Mouse (Mus musculus) MEL (cell line): ENCODE data around the gene Haao.
A peak's percentile ranks its signal among the peaks of the same experiment; 100 is the strongest.

Experiments
- CHD2 ChIP-seq: IDR thresholded peaks from 2 replicates; pipeline ENCODE4 v1.6.1; 2011; ENCODE audit warnings: low read length, improper control_type of control experiment
- CTCF ChIP-seq, 3 experiments: IDR thresholded peaks in 2 of 3; conservative IDR thresholded peaks in 1 of 3; 2 replicates each; pipeline ENCODE4 v1.5.1; 2011 to 2012; ENCODE audit warnings: low read length in 3 of 3, low read depth in 2 of 3, mild to moderate bottlenecking in 2 of 3, improper control_type of control experiment in 1 of 3, inconsistent platforms in 1 of 3, mixed read lengths in 1 of 3, moderate library complexity in 1 of 3; ENCODE audit not compliant: control insufficient read depth in 1 of 3, insufficient read depth in 1 of 3, poor library complexity in 1 of 3, severe bottlenecking in 1 of 3
- EP300 ChIP-seq, 2 experiments: IDR thresholded peaks; 2 replicates each; pipeline ENCODE4 v1.6.1; 2011; ENCODE audit warnings: improper control_type of control experiment in 2 of 2, low read length in 2 of 2, low read depth in 1 of 2, mild to moderate bottlenecking in 1 of 2
- GABPA ChIP-seq: IDR thresholded peaks from 2 replicates; pipeline ENCODE4 v1.6.1; 2012; ENCODE audit warnings: low read depth, mild to moderate bottlenecking, inconsistent platforms, low read length, improper control_type of control experiment, moderate library complexity
- GATA1 ChIP-seq: IDR thresholded peaks from 2 replicates; pipeline ENCODE4 v1.6.1; 2011; ENCODE audit warnings: low read depth, low read length, improper control_type of control experiment
- MAFK ChIP-seq: IDR thresholded peaks from 2 replicates; pipeline ENCODE4 v1.6.1; 2011; ENCODE audit warnings: low read depth, mild to moderate bottlenecking, low read length, improper control_type of control experiment, borderline replicate concordance
- POLR2A ChIP-seq, 2 experiments: IDR thresholded peaks; 2 replicates each; pipeline ENCODE4 v1.6.1; 2011 to 2012; ENCODE audit warnings: low read length in 2 of 2, mild to moderate bottlenecking in 2 of 2, control low read depth in 1 of 2, improper control_type of control experiment in 1 of 2, low read depth in 1 of 2, moderate library complexity in 1 of 2; ENCODE audit not compliant: control insufficient read depth in 1 of 2, insufficient read depth in 1 of 2, poor library complexity in 1 of 2
- RAD21 ChIP-seq: IDR thresholded peaks from 2 replicates; pipeline ENCODE4 v1.6.1; 2011; ENCODE audit warnings: mild to moderate bottlenecking, low read depth, low read length, improper control_type of control experiment
- TCF12 ChIP-seq: IDR thresholded peaks from 2 replicates; pipeline ENCODE4 v1.6.1; 2014; ENCODE audit warnings: low read depth, mild to moderate bottlenecking, inconsistent platforms, low read length, improper control_type of control experiment, moderate library complexity
- ZC3H11A ChIP-seq: IDR thresholded peaks from 2 replicates; pipeline ENCODE4 v1.6.1; 2012; ENCODE audit warnings: low read depth, mild to moderate bottlenecking, inconsistent platforms, low read length, improper control_type of control experiment
- ZNF384 ChIP-seq: IDR thresholded peaks from 2 replicates; pipeline ENCODE4 v1.6.1; 2012; ENCODE audit warnings: low read depth, mild to moderate bottlenecking, inconsistent platforms, low read length, improper control_type of control experiment

- TF ChIP-seq GABPA, result no peak
- TF ChIP-seq GATA1, result peak; percentile 68
- TF ChIP-seq TCF12, result peak; percentile 68; the same call in 1 of the 2 replicates
- peak in 1 of 2 experiments; percentile 95; a peak in 2 of 4 replicates for TF ChIP-seq POLR2A (IDR thresholded peaks at IDR 0.05; ENCODE audit: control insufficient read depth in 1 of 2, insufficient read depth in 1 of 2, low read depth in 1 of 2, low read length in 2 of 2, poor library complexity in 1 of 2)
- TF ChIP-seq CTCF (IDR thresholded peaks at IDR 0.05 in 2 of 3, conservative IDR thresholded peaks at IDR 0.05 in 1 of 3; ENCODE audit: control insufficient read depth in 1 of 3, insufficient read depth in 1 of 3, low read depth in 2 of 3, low read length in 3 of 3, poor library complexity in 1 of 3, severe bottlenecking in 1 of 3), result no peak
- no peak for TF ChIP-seq CHD2
- no peak for TF ChIP-seq RAD21
- TF ChIP-seq ZNF384, result no peak
- TF ChIP-seq MAFK, result no peak
- no peak for TF ChIP-seq ZC3H11A
- TF ChIP-seq EP300 (IDR thresholded peaks at IDR 0.05; ENCODE audit: low read depth in 1 of 2, low read length in 2 of 2), result no peak; a peak in 2 of 4 replicates
Measured at GRCm38 (mm10) chr17:83807345-83807744, 40.4 kb downstream of the Haao start.
